Mouse (Mus musculus) midbrain, embryonic 12.5 days (tissue): ENCODE results near the gene Ren1. TPM values are rescaled to one million over a fixed set of nuclear protein-coding genes. Genes with fewer than 3 reads are reported as not detected.

Source experiments
- ATAC-seq: fragments of 200-750 bp; cut with Nextera tagmentation; 2 replicates; pipeline ENCODE4 v1.8.0; 2017; ENCODE audit warnings: low read depth, moderate TSS enrichment, moderate library complexity; ENCODE audit not compliant: low FRiP score
- H3K27ac ChIP-seq: fragments of 300-500 bp; sonication (generic); replicated peaks from 2 replicates; pipeline ENCODE4 v1.5.1; 2016; ENCODE audit warnings: mild to moderate bottlenecking
- H3K27me3 ChIP-seq: fragments of 300-500 bp; sonication (generic); 2 replicates; pipeline ENCODE4 v1.6.1; 2016; ENCODE audit warnings: mild to moderate bottlenecking
- H3K36me3 ChIP-seq: fragments of 300-500 bp; sonication (generic); 2 replicates; pipeline ENCODE4 v1.6.1; 2016
- H3K4me1 ChIP-seq: fragments of 300-500 bp; sonication (generic); 2 replicates; pipeline ENCODE4 v1.6.1; 2016
- H3K4me2 ChIP-seq: fragments of 300-500 bp; sonication (generic); replicated peaks from 2 replicates; pipeline ENCODE4 v1.6.1; 2016; ENCODE audit warnings: mild to moderate bottlenecking, moderate library complexity
- H3K4me3 ChIP-seq: fragments of 300-500 bp; sonication (generic); 2 replicates; pipeline ENCODE4 v1.5.1; 2016; ENCODE audit warnings: mild to moderate bottlenecking
- H3K9ac ChIP-seq: fragments of 300-500 bp; sonication (generic); replicated peaks from 2 replicates; pipeline ENCODE4 v1.6.1; 2016; ENCODE audit warnings: mild to moderate bottlenecking, moderate library complexity
- H3K9me3 ChIP-seq: fragments of 300-500 bp; sonication (generic); 2 replicates; pipeline ENCODE4 v1.6.1; 2016; ENCODE audit warnings: mild to moderate bottlenecking
- WGBS: fragments of 180-500 bp; shearing (Covaris S2); methylation state at CpG from one replicate; pipeline ENCODE4 v1.1.7; 2016; 5-methylcytosine and 5-hydroxymethylcytosine counted together
- polyA plus RNA-seq: library from polyadenylated mRNA; unstranded; fragments of >200 nt; fragmentation: Nextera tagmentation; extraction: Ambion mirVana; gene quantifications from 2 replicates; pipeline ENCODE4 v1.2.1, GENCODE M21; 2016

The Ren1 gene
- polyA plus RNA-seq, 1 experiment from 2014 or later: not detected

GRCm38 (mm10) chr1:133382008-133382407 is 31.7 kb downstream of the Ren1 start:
- ATAC-seq: peak; percentile 36
- H3K4me3 ChIP-seq: no peak overlapping the region
- H3K4me2 ChIP-seq: no peak overlapping the region
- H3K9ac ChIP-seq: no peak overlapping the region
- H3K36me3 ChIP-seq: peaks cover 40% of the 10 kb centered on the region
- 7% methylated on average over 9 of the region's 9 CpGs for whole genome bisulfite sequencing
- H3K27ac ChIP-seq: peak overlapping the region; percentile 79
- H3K27me3 ChIP-seq: no peaks in the 10 kb centered on the region
- H3K4me1 ChIP-seq: peaks cover 33% of the 10 kb centered on the region
- no peaks in the 10 kb centered on the region for H3K9me3 ChIP-seq

- H3K9me3 ChIP-seq: no peaks in the 10 kb centered on the region
- 63% methylated on average over 12 of the region's 12 CpGs for WGBS
- peak overlapping the region; percentile 79 for H3K27ac ChIP-seq
- peaks cover 45% of the 10 kb centered on the region for H3K36me3 ChIP-seq
- peak overlapping the region; percentile 32; the same call in 1 of the 2 replicates for H3K9ac ChIP-seq
- H3K4me2 ChIP-seq: no peak overlapping the region
- peaks cover 36% of the 10 kb centered on the region for H3K4me1 ChIP-seq
- no peak overlapping the region for H3K4me3 ChIP-seq
- H3K27me3 ChIP-seq: no peaks in the 10 kb centered on the region
- no peak for ATAC-seq
These were observed 32.3 kb downstream of the Ren1 start for GRCm38 (mm10) chr1:133382552-133383155.

- WGBS: 93% methylated on average over 14 of the region's 14 CpGs
- Histone ChIP-seq H3K9ac (peak overlapping the region; percentile 32; the same call in 1 of the 2 replicates), H3K4me3 (no peak overlapping the region), H3K4me2 (no peak overlapping the region), H3K9me3 (no peaks in the 10 kb centered on the region), H3K27ac (peak overlapping the region; percentile 79), H3K4me1 (peaks cover 42% of the 10 kb centered on the region), H3K36me3 (peaks cover 51% of the 10 kb centered on the region), H3K27me3 (no peaks in the 10 kb centered on the region)
- no peak for ATAC-seq
These were observed 33.0 kb downstream of the Ren1 start for GRCm38 (mm10) chr1:133383157-133383783.

GRCm38 (mm10) chr1:133385506-133385905 is 35.2 kb downstream of the Ren1 start:
- Histone ChIP-seq H3K4me1 (peaks cover 35% of the 10 kb centered on the region), H3K4me3 (peak overlapping the region; percentile 19; the same call in 1 of the 2 replicates), H3K36me3 (peaks cover 74% of the 10 kb centered on the region), H3K9me3 (no peaks in the 10 kb centered on the region), H3K27ac (peak overlapping the region; percentile 72), H3K27me3 (peaks cover 7% of the 10 kb centered on the region; the same call in 1 of the 2 replicates), H3K9ac (peak overlapping the region; percentile 47; the same call in 1 of the 2 replicates), H3K4me2 (peak overlapping the region; percentile 29)
- peak; percentile 25; the same call in 1 of the 2 replicates for ATAC-seq
- WGBS: 35% methylated on average over 9 of the region's 9 CpGs

- Histone ChIP-seq H3K4me1 (peaks cover 35% of the 10 kb centered on the region), H3K36me3 (peaks cover 81% of the 10 kb centered on the region), H3K27me3 (peaks cover 7% of the 10 kb centered on the region; the same call in 1 of the 2 replicates), H3K9ac (peak overlapping the region; percentile 47; the same call in 1 of the 2 replicates), H3K4me2 (peak overlapping the region; percentile 29), H3K9me3 (no peaks in the 10 kb centered on the region), H3K4me3 (0 out of 2 replicates have a peak overlapping the region, but pooled peaks have one; percentile 19), H3K27ac (peak overlapping the region; percentile 72)
- WGBS: 18% methylated on average over 11 of the region's 11 CpGs
- no peak for ATAC-seq
These were observed 35.9 kb downstream of the Ren1 start for GRCm38 (mm10) chr1:133386209-133386608.

- H3K4me3 ChIP-seq: no peak overlapping the region
- no peak for ATAC-seq
- H3K36me3 ChIP-seq: peaks cover 96% of the 10 kb centered on the region
- peaks cover 28% of the 10 kb centered on the region for H3K4me1 ChIP-seq
- peaks cover 7% of the 10 kb centered on the region; the same call in 1 of the 2 replicates for H3K27me3 ChIP-seq
- H3K9me3 ChIP-seq: no peaks in the 10 kb centered on the region
- 0 out of 2 replicates have a peak overlapping the region, but pooled peaks have one; percentile 11 for H3K9ac ChIP-seq
- no peak overlapping the region for H3K4me2 ChIP-seq
- WGBS: 65% methylated on average over 19 of the region's 19 CpGs
- no peak overlapping the region for H3K27ac ChIP-seq
These were observed 37.4 kb downstream of the Ren1 start for GRCm38 (mm10) chr1:133387539-133388268.

GRCm38 (mm10) chr1:133394702-133395101 is 44.4 kb downstream of the Ren1 start:
- peaks cover 34% of the 10 kb centered on the region for H3K36me3 ChIP-seq
- no peak for ATAC-seq
- H3K27ac ChIP-seq: no peak overlapping the region
- no peak overlapping the region for H3K9ac ChIP-seq
- no peak overlapping the region for H3K4me3 ChIP-seq
- H3K9me3 ChIP-seq: no peaks in the 10 kb centered on the region
- WGBS: 69% methylated on average over 4 of the region's 4 CpGs
- H3K27me3 ChIP-seq: peaks cover 9% of the 10 kb centered on the region
- H3K4me2 ChIP-seq: no peak overlapping the region
- peaks cover 45% of the 10 kb centered on the region for H3K4me1 ChIP-seq

GRCm38 (mm10) chr1:133396693-133397092 is 46.4 kb downstream of the Ren1 start:
- ATAC-seq: no peak
- Histone ChIP-seq H3K27me3 (peaks cover 17% of the 10 kb centered on the region), H3K27ac (no peak overlapping the region), H3K4me1 (peaks cover 45% of the 10 kb centered on the region), H3K9me3 (no peaks in the 10 kb centered on the region), H3K36me3 (peaks cover 14% of the 10 kb centered on the region), H3K9ac (no peak overlapping the region), H3K4me2 (peak overlapping the region; percentile 48; the same call in 1 of the 2 replicates), H3K4me3 (no peak overlapping the region)
- whole genome bisulfite sequencing: 85% methylated on average over 5 of the region's 5 CpGs

GRCm38 (mm10) chr1:133397094-133397482 is 46.8 kb downstream of the Ren1 start:
- Histone ChIP-seq H3K4me1 (peaks cover 45% of the 10 kb centered on the region), H3K27ac (peak overlapping the region; percentile 91), H3K4me2 (peak overlapping the region; percentile 48), H3K4me3 (peak overlapping the region; percentile 3; the same call in 1 of the 2 replicates), H3K27me3 (peaks cover 17% of the 10 kb centered on the region), H3K9me3 (no peaks in the 10 kb centered on the region), H3K9ac (peak overlapping the region; percentile 42; the same call in 1 of the 2 replicates), H3K36me3 (peaks cover 13% of the 10 kb centered on the region)
- ATAC-seq: peak; percentile 32
- WGBS: 53% methylated on average over 5 of the region's 5 CpGs

GRCm38 (mm10) chr1:133397483-133398237 is 47.4 kb downstream of the Ren1 start:
- Histone ChIP-seq H3K27me3 (peaks cover 17% of the 10 kb centered on the region), H3K9ac (peak overlapping the region; percentile 42), H3K27ac (peak overlapping the region; percentile 91), H3K4me1 (peaks cover 45% of the 10 kb centered on the region), H3K36me3 (peaks cover 9% of the 10 kb centered on the region), H3K4me3 (peak overlapping the region; percentile 3; the same call in 1 of the 2 replicates), H3K9me3 (no peaks in the 10 kb centered on the region), H3K4me2 (peak overlapping the region; percentile 48)
- WGBS: 2% methylated on average over 17 of the region's 17 CpGs
- peak; percentile 87 for ATAC-seq

GRCm38 (mm10) chr1:133400014-133400725 is 49.9 kb downstream of the Ren1 start:
- peaks cover 32% of the 10 kb centered on the region for H3K4me1 ChIP-seq
- no peaks in the 10 kb centered on the region for H3K9me3 ChIP-seq
- H3K27me3 ChIP-seq: peaks cover 17% of the 10 kb centered on the region
- 0 out of 2 replicates have a peak, but pooled peaks cover 5% of the 10 kb centered on the region for H3K36me3 ChIP-seq
- H3K9ac ChIP-seq: no peak overlapping the region
- H3K27ac ChIP-seq: no peak overlapping the region
- ATAC-seq: no peak
- WGBS: 86% methylated on average over 13 of the region's 13 CpGs
- no peak overlapping the region for H3K4me3 ChIP-seq
- H3K4me2 ChIP-seq: no peak overlapping the region
